ENCODE assay signal across 9 mouse cellular contexts in genomic region chr4:133196852-133197251, GRCm38 (mm10). TPM values are rescaled to one million over a fixed set of nuclear protein-coding genes. Genes with fewer than 3 reads are reported as not detected.
A peak's percentile ranks its signal among the peaks of the same experiment; 100 is the strongest.
DNase-seq lines count a peak whose midpoint lies in the region; ATAC-seq and TF ChIP-seq lines count a peak whose summit lies in the region.
"Had no signal": no experiment of that assay in that cellular context is flagged by ENCODE, and none has a peak within 500 bp of the region (broad histone marks: within the 10 kb centered on the region; RNA-seq: fewer than 3 reads in every experiment).

No protein-coding gene starts in this region.

- no peak for TF ChIP-seq CTCF in layer of hippocampus, adult 2 months (conservative IDR thresholded peaks at IDR 0.05)
- TF ChIP-seq CTCF in stomach, postnatal 0 days (IDR thresholded peaks at IDR 0.05; ENCODE audit: low read depth), result no peak

- peaks cover 55% of the 10 kb centered on the region for H3K4me1 ChIP-seq in forebrain, embryonic 13.5 days
- H3K4me1 ChIP-seq in limb, embryonic 10.5 days, result peaks cover 62% of the 10 kb centered on the region
- peaks cover 16% of the 10 kb centered on the region for H3K4me1 ChIP-seq in stomach, postnatal 0 days (replicated peaks; ENCODE audit: control insufficient read depth, insufficient read depth)

- no peaks in the 10 kb centered on the region for H3K27me3 ChIP-seq in forebrain, embryonic 13.5 days
- no peaks in the 10 kb centered on the region for H3K27me3 ChIP-seq in limb, embryonic 10.5 days (ENCODE audit: low read depth, poor library complexity, severe bottlenecking)
- no peaks in the 10 kb centered on the region for H3K27me3 ChIP-seq in stomach, postnatal 0 days (ENCODE audit: control insufficient read depth, insufficient read depth, low read length)

- no peak for TF ChIP-seq EP300 in stomach, postnatal 0 days (optimal IDR thresholded peaks at IDR 0.05)

- H3K9ac ChIP-seq in forebrain, embryonic 13.5 days, result peak overlapping the region; percentile 39
- no peak overlapping the region for H3K9ac ChIP-seq in stomach, postnatal 0 days (ENCODE audit: low read length)

- H3K9me3 ChIP-seq in forebrain, embryonic 13.5 days (replicated peaks), result no peaks in the 10 kb centered on the region
- H3K9me3 ChIP-seq in limb, embryonic 10.5 days (replicated peaks), result no peaks in the 10 kb centered on the region
- no peaks in the 10 kb centered on the region for H3K9me3 ChIP-seq in stomach, postnatal 0 days (ENCODE audit: control insufficient read depth, low read length)

- no peak for DNase-seq in layer of hippocampus, adult 2 months (ENCODE audit: low spot score in 2 of 2)
- DNase-seq in layer of hippocampus, postnatal 25 days (ENCODE audit: extremely low spot score in 1 of 2, low spot score in 1 of 2), result no peak
- DNase-seq in limb, embryonic 10.5 days (ENCODE audit: low spot score), result no peak
- DNase-seq in stomach, postnatal 0 days (ENCODE audit: low spot score), result no peak
- DNase-seq in adrenal gland, adult 18-20 months (ENCODE audit: low spot score in 2 of 2), result no peak
- DNase-seq in gastrocnemius, adult 18-20 months (ENCODE audit: low spot score), result no peak
- DNase-seq: lung, postnatal 14 days had no signal

- no peak overlapping the region for H3K4me2 ChIP-seq in forebrain, embryonic 13.5 days
- H3K4me2 ChIP-seq in stomach, postnatal 0 days (replicated peaks; ENCODE audit: low read depth), result no peak overlapping the region

- H3K36me3 ChIP-seq in forebrain, embryonic 13.5 days (ENCODE audit: poor library complexity, severe bottlenecking), result peaks cover 48% of the 10 kb centered on the region
- H3K36me3 ChIP-seq in limb, embryonic 10.5 days, result peaks cover 51% of the 10 kb centered on the region
- H3K36me3 ChIP-seq in stomach, postnatal 0 days (ENCODE audit: control insufficient read depth, insufficient read depth, low read length), result peaks cover 19% of the 10 kb centered on the region

- WGBS in forebrain, embryonic 13.5 days, result 11% methylated on average over 7 of the region's 7 CpGs
- 32% methylated on average over 7 of the region's 7 CpGs for WGBS in limb, embryonic 10.5 days
- WGBS in stomach, postnatal 0 days, result 40% methylated on average over 7 of the region's 7 CpGs

- peak overlapping the region; percentile 72 for H3K27ac ChIP-seq in layer of hippocampus, adult 2 months
- H3K27ac ChIP-seq in forebrain, embryonic 13.5 days, result peak overlapping the region; percentile 85
- H3K27ac ChIP-seq in limb, embryonic 10.5 days, result peak overlapping the region; percentile 87
- H3K27ac ChIP-seq in stomach, postnatal 0 days (replicated peaks), result peak overlapping the region; percentile 36; the same call in 1 of the 2 replicates

- ATAC-seq in forebrain, embryonic 13.5 days, result peak; percentile 50
- ATAC-seq in stomach, postnatal 0 days (ENCODE audit: low FRiP score, low TSS enrichment), result no peak
- no peak for ATAC-seq in activated CD4-positive, CD25-positive, alpha-beta regulatory T cell, adult 4 months

- H3K4me3 ChIP-seq in layer of hippocampus, adult 2 months, result no peak overlapping the region
- H3K4me3 ChIP-seq in forebrain, embryonic 13.5 days, result no peak overlapping the region
- 0 out of 2 replicates have a peak overlapping the region, but pooled peaks have one; percentile 18 for H3K4me3 ChIP-seq in limb, embryonic 10.5 days
- no peak overlapping the region for H3K4me3 ChIP-seq in stomach, postnatal 0 days (ENCODE audit: low read depth, low read length)

RNA-seq across cellular contexts. Expression of gene Cd164l2, which starts 15.1 kb away (rescaled TPM):
- 1 to 10 TPM; 2.3 to 4.2 TPM for total RNA-seq in layer of hippocampus, adult 2 months (2021)
- total RNA-seq in layer of hippocampus, postnatal 25 days (2021), result 1 to 10 TPM; 2.8 to 5.6 TPM
- 0.17 and 0.30 TPM in 2 replicates for polyA plus RNA-seq in forebrain, embryonic 13.5 days (2015; fragmentation: Nextera tagmentation; extraction: Ambion mirVana)
- 3.1 and 4.1 TPM in 2 replicates for polyA plus RNA-seq in limb, embryonic 10.5 days (2016; fragmentation: Nextera tagmentation; extraction: Ambion mirVana)
- 5.3 and 6.5 TPM in 2 replicates for polyA plus RNA-seq in stomach, postnatal 0 days (2015; fragmentation: Nextera tagmentation; extraction: Ambion mirVana)
- polyA plus RNA-seq in activated CD4-positive, CD25-positive, alpha-beta regulatory T cell, adult 4 months (2017; shearing (Covaris generic)), result not detected
- total RNA-seq in adrenal gland, adult 18-20 months (2021), result 1 to 10 TPM; 1.1 to 2.6 TPM
- not detected for total RNA-seq in gastrocnemius, adult 18-20 months (2021)

RNA-seq across cellular contexts. Expression of gene Gpr3, which starts 15.5 kb away (rescaled TPM):
- total RNA-seq in layer of hippocampus, adult 2 months (2021), result 1 to 10 TPM; 5.0 to 5.3 TPM
- 1 to 10 TPM; 5.3 to 8.2 TPM for total RNA-seq in layer of hippocampus, postnatal 25 days (2021)
- 0.33 and 0.57 TPM in 2 replicates for polyA plus RNA-seq in forebrain, embryonic 13.5 days (2015; fragmentation: Nextera tagmentation; extraction: Ambion mirVana)
- polyA plus RNA-seq in limb, embryonic 10.5 days (2016; fragmentation: Nextera tagmentation; extraction: Ambion mirVana), result 0.51 and 0.72 TPM in 2 replicates
- 0.11 and 0.19 TPM in 2 replicates for polyA plus RNA-seq in stomach, postnatal 0 days (2015; fragmentation: Nextera tagmentation; extraction: Ambion mirVana)
- not detected for polyA plus RNA-seq in activated CD4-positive, CD25-positive, alpha-beta regulatory T cell, adult 4 months (2017; shearing (Covaris generic))
- total RNA-seq in adrenal gland, adult 18-20 months (2021), result 1 to 10 TPM in 1 of 2 experiments, under 1 TPM in 1; 0.26 to 1.2 TPM
- not detected for total RNA-seq in gastrocnemius, adult 18-20 months (2021)

RNA-seq across cellular contexts. Expression of gene Map3k6, which starts 43.8 kb away (rescaled TPM):
- 10 to 100 TPM in 1 of 2 experiments, 1 to 10 TPM in 1; 5.8 to 10.5 TPM for total RNA-seq in layer of hippocampus, adult 2 months (2021)
- total RNA-seq in layer of hippocampus, postnatal 25 days (2021), result 1 to 10 TPM; 3.0 to 6.0 TPM
- 0.92 and 1.0 TPM in 2 replicates for polyA plus RNA-seq in forebrain, embryonic 13.5 days (2015; fragmentation: Nextera tagmentation; extraction: Ambion mirVana)
- 0.84 and 1.7 TPM in 2 replicates for polyA plus RNA-seq in limb, embryonic 10.5 days (2016; fragmentation: Nextera tagmentation; extraction: Ambion mirVana)
- 17.6 and 21.5 TPM in 2 replicates for polyA plus RNA-seq in stomach, postnatal 0 days (2015; fragmentation: Nextera tagmentation; extraction: Ambion mirVana)
- under 1 TPM in 1 of 2 experiments, not detected in 1; 0.42 TPM for polyA plus RNA-seq in activated CD4-positive, CD25-positive, alpha-beta regulatory T cell, adult 4 months (2017; shearing (Covaris generic))
- 10 to 100 TPM; 30.7 to 34.2 TPM for total RNA-seq in adrenal gland, adult 18-20 months (2021)
- total RNA-seq in gastrocnemius, adult 18-20 months (2021), result 10 to 100 TPM in 1 of 2 experiments, 1 to 10 TPM in 1; 8.8 to 11.4 TPM

Comparison
In these comparisons a context has a peak if more than half of its experiments do, and no peak if none do; other contexts are left out.
1. H3K27ac ChIP-seq: peak in every context shown above with its lines; median percentile 87 in limb, embryonic 10.5 days; 85 in forebrain, embryonic 13.5 days; 72 in layer of hippocampus, adult 2 months; 36 in stomach, postnatal 0 days.